Mouse (Mus musculus): Measurements from ENCODE around the gene Gm45062.

The Gm45062 gene

GRCm38 (mm10) chr6:8469918-8470317, 210.7 kb downstream of the Gm45062 start:
- intact Hi-C loops (cut with DNase I) = no loop called here

- intact Hi-C loops (cut with DNase I) = no loop called here
Observed at GRCm38 (mm10) chr6:8472125-8472524, 212.9 kb downstream of the Gm45062 start.

GRCm38 (mm10) chr6:8472915-8473314, 213.7 kb downstream of the Gm45062 start:
- intact Hi-C loops (cut with DNase I) = no loop called here

- intact Hi-C loops (cut with DNase I) = no loop called here
Observed at GRCm38 (mm10) chr6:8473498-8473897, 214.2 kb downstream of the Gm45062 start.

GRCm38 (mm10) chr6:8474316-8474715, 215.1 kb downstream of the Gm45062 start:
- intact Hi-C loops (cut with DNase I) = no loop called here

GRCm38 (mm10) chr6:8474820-8475219, 215.6 kb downstream of the Gm45062 start:
- intact Hi-C loops (cut with DNase I) = no loop called here

- intact Hi-C loops (cut with DNase I) = no loop called here
Observed at GRCm38 (mm10) chr6:8479176-8479575, 219.9 kb downstream of the Gm45062 start.

GRCm38 (mm10) chr6:8484437-8485275, 225.4 kb downstream of the Gm45062 start:
- intact Hi-C loops (cut with DNase I) = no loop called here

GRCm38 (mm10) chr6:8485414-8486175, 226.3 kb downstream of the Gm45062 start:
- intact Hi-C loops (cut with DNase I) = no loop called here

GRCm38 (mm10) chr6:8486391-8487043, 227.3 kb downstream of the Gm45062 start:
- intact Hi-C loops (cut with DNase I) = no loop called here

- intact Hi-C loops (cut with DNase I) = no loop called here
Observed at GRCm38 (mm10) chr6:8487044-8487853, 228.0 kb downstream of the Gm45062 start.

GRCm38 (mm10) chr6:8488249-8488648, 229.0 kb downstream of the Gm45062 start:
- intact Hi-C loops (cut with DNase I) = no loop called here

GRCm38 (mm10) chr6:8489266-8489665, 230.0 kb downstream of the Gm45062 start:
- intact Hi-C loops (cut with DNase I) = no loop called here

GRCm38 (mm10) chr6:8489938-8490585, 230.8 kb downstream of the Gm45062 start:
- intact Hi-C loops (cut with DNase I) = no loop called here

GRCm38 (mm10) chr6:8492248-8492647, 233.0 kb downstream of the Gm45062 start:
- intact Hi-C loops (cut with DNase I) = no loop called here

- intact Hi-C loops (cut with DNase I) = no loop called here
Observed at GRCm38 (mm10) chr6:8495109-8495826, 236.0 kb downstream of the Gm45062 start.

- intact Hi-C loops (cut with DNase I) = no loop called here
Observed at GRCm38 (mm10) chr6:8495827-8496222, 236.6 kb downstream of the Gm45062 start.

GRCm38 (mm10) chr6:8497234-8497867, 238.1 kb downstream of the Gm45062 start:
- intact Hi-C loops (cut with DNase I) = no loop called here

- intact Hi-C loops (cut with DNase I) = no loop called here
Observed at GRCm38 (mm10) chr6:8497868-8498257, 238.6 kb downstream of the Gm45062 start.

Measured in adrenal gland (tissue).